Mouse (Mus musculus) heart, adult 2 months (tissue): ENCODE results near the gene Ctf2.

Experiments
- CTCF ChIP-seq: fragments of 200-600 bp; IDR thresholded peaks from 2 replicates; pipeline ENCODE4 v1.8.1; 2022; ENCODE audit warnings: antibody characterized with exemption, mild to moderate bottlenecking, moderate library complexity
- EP300 ChIP-seq: fragments of 200-500 bp; IDR thresholded peaks from 2 replicates; pipeline ENCODE4 v1.6.1; 2011; ENCODE audit warnings: low read depth, low read length, control low read depth; ENCODE audit not compliant: insufficient read depth
- POLR2A ChIP-seq: fragments of 200-500 bp; IDR thresholded peaks from 2 replicates; pipeline ENCODE4 v1.6.1; 2011; ENCODE audit warnings: mild to moderate bottlenecking, low read depth, low read length, control low read depth; ENCODE audit not compliant: insufficient read depth

GRCm38 (mm10) chr7:127778350-127778749 lies 46.4 kb upstream of the Ctf2 start:
- no peak for TF ChIP-seq POLR2A
- no peak for TF ChIP-seq EP300
- no peak for TF ChIP-seq CTCF
